Mouse (Mus musculus) left cerebral cortex, adult 11 months (tissue): ENCODE data around the gene Vmn2r12.
"Not testable (repeated sequence)": the region's sequence is repeated elsewhere in the genome, so short reads cannot be mapped to it uniquely, and the experiment has no call there.

Source experiments
- DNase-seq: peaks from one replicate; pipeline ENCODE4 v3.0.0; 2022; ENCODE audit warnings: low spot score

The Vmn2r12 gene

GRCm38 (mm10) chr5:109097850-109098249 lies at the start of gene Vmn2r12:
TSS of gene Vmn2r12 (minus strand) at chr5:109097950.
- DNase-seq: not testable (repeated sequence)

GRCm38 (mm10) chr5:109139546-109139945 lies 41.8 kb upstream of the Vmn2r12 start:
- no peak for DNase-seq

GRCm38 (mm10) chr5:109136731-109137130 lies 39.0 kb upstream of the Vmn2r12 start:
- no peak for DNase-seq

GRCm38 (mm10) chr5:109096482-109096881 lies 1.3 kb downstream of the Vmn2r12 start:
- DNase-seq: not testable (repeated sequence)

GRCm38 (mm10) chr5:109072016-109072415 lies 25.7 kb downstream of the Vmn2r12 start:
- not testable (repeated sequence) for DNase-seq

- DNase-seq: not testable (repeated sequence)
Measured at GRCm38 (mm10) chr5:109059469-109059868, 38.3 kb downstream of the Vmn2r12 start, which contains the start of gene Vmn2r11. TSS of gene Vmn2r11 (minus strand) at chr5:109059569.

GRCm38 (mm10) chr5:109055286-109055685 lies 42.5 kb downstream of the Vmn2r12 start:
- DNase-seq: no peak
